Mouse (Mus musculus) kidney, postnatal 25 days (tissue): ENCODE results near the gene Slc3a2.

Experiments used
- DNase-seq, 2 experiments: peaks; one replicate each; pipeline ENCODE4 v3.0.0; 2021; ENCODE audit warnings: mixed read lengths in 2 of 2

Gene Slc3a2

DNA sequence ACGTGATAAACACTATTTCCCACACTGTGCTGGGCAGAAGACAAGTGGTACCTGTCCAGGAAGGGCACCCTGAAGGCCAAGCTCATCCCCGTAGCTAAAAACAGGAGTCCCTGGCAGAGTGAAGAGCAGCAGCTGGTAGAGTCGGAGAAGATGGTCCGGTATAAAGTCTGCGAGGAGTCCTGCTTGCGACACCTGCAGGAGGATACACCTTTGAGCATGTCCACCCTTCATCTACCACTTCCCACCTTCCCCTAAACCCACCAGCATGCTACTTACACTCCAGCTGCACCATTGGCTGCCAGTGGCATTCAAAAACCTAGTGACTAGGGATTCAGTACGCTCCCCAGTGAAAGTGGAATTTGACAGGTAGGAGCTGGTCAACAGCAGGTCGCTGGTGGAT is 14.2 kb downstream of the Slc3a2 start:
- DNase-seq, result no peak

DNA sequence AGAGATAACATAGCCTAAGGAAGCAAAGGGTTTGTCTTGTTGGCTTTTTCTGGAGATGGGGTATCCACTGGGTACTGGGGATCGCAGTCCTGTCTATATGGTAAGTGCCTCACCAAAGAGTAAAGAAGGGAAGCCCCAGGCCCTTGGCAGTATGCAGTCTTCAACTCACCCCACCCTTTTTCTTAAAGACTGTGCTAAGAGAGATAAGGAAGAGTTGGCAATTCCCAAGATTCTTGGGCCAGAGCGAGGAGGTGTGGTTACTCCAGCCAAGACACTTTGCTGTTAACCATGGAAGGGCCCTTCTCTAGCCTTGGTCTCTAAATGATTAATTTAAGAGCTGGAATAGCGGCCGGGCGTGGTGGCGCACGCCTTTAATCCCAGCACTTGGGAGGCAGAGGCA is 16.2 kb downstream of the Slc3a2 start:
- no peak for DNase-seq

DNA sequence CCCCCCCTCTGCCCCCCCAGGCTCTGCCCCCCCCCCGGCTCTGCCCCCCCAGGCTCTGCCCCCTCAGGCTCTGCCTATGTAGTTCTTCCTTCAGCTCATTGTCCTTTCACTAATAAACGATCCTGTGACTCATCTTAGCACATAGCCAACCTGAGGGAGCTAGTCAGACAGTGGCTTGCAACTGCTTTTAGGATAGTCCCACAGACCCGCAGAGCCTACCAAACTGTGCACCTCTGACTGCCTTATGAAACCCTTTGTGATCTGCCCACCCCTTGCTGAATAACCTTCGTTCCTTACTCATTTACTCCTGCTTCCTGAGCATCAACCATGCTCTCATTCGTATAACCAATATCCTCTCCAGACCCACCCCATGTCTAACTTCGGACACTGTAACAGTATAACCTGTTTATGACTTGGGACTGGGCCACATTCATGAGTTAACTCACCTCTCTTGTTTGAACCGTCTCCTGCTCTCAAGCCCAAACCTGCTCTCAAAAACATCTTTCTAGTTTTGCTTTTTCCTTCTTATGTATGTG is 17.0 kb downstream of the Slc3a2 start:
- no peak for DNase-seq

DNA sequence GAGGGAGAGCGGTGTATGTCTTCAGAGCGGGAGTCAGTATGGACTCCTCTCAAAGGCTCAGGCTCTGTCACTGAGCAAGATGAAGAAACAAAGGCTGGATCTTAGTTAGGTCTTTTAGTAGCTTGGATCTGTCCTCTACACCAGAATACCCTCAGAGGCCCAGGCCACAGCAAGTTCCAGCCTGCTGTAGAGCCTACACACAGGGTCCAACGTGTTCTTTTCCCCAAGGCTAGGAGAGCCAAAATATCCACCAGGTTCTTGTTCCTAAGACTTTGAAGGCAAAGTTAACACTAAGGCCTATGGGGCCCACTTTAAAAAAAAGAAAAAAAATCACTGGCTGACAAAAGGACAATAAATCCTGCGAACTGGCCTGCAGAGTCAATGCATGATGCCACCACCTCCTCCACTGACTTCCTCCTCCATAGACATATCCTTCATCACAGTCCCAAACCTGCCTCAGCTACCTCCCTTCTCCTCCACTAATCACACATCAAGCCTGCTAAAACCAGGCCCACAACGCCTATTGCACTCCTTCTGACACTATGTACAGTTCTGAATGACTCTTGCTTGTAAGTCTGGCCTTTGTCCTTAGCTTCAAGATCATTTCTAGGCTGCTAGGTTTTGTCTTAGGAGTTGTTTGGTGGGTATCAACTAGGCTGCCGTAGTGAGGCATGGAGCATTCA is 18.0 kb downstream of the Slc3a2 start:
- no peak for DNase-seq

DNA sequence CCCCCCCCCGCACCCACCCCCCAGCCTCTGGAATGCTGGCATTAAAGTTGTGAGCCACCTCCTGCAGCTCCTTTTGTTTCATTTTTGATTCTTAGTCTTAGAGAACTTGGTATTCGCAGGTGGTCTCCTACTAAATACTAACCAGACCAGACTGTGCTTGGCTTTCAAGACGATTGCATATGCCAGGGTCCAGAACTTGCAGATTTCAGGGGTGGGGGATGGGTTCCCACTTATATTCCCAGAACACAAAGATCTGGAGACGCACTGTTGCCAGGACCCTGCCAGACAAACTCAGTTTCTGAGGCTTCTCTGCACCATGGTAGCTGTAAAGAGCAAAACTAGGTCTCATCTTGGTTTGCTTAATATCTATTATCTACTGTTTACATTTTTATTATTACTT is 19.6 kb downstream of the Slc3a2 start:
- no peak for DNase-seq

DNA sequence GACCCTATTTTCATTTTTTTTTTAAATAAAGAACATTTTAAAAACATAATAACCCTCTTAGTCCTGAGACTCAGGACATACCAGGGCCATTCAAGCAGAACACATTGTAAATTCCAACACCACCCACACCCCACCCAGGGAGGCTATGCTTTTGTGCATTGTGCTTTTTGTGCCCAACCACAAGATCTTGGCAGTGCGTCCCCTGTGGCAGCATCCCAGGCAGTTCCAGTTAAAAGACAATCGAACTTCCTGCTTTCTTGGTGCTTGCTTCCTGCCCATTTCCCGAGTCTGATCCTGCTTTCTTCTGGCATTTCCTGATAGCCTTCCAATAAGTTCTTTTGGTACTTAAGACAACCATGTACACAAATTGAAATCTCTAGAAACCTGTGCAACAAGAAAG is 20.7 kb downstream of the Slc3a2 start:
- peak; percentile 69 to 84 for DNase-seq

DNA sequence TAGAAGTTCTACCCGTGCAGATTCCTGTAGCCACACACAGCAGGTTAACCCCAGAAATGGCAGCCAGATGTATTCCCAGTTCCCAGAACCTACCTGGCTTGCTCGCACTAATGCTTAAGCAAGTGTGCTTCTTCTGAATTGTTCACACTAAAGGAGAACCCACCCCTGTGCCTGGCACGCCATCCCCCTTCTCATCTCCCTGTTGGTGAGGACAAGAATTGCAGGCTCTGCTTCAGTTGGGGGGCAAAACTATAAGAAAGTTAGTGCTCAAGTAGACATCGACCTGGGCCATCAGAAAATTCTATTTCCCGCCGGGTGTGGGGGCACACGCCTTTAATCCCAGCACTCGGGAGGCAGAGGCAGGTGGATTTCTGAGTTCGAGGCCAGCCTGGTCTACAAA is 23.5 kb downstream of the Slc3a2 start:
- no peak for DNase-seq

DNA sequence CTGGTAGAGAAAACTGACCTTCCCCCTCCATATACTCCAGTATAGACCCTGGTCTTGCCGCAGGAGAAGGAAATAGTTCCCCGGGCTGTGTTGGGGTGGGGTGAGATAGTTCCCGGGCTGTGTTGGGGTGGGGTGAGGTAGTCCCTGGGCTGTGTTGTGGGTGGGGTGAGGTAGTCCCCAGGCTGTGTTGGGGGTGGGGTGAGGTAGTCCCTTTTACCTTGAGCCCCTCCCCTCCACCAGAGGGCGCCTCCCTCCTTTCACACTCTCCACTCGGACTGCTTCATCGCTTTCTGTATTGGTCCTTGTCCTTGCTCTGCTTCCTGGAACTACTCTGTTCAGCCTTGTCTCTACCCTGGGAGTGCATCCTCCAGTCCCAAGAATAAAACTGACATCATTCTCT is 27.8 kb downstream of the Slc3a2 start:
- DNase-seq, result peak; percentile 80 to 83

DNA sequence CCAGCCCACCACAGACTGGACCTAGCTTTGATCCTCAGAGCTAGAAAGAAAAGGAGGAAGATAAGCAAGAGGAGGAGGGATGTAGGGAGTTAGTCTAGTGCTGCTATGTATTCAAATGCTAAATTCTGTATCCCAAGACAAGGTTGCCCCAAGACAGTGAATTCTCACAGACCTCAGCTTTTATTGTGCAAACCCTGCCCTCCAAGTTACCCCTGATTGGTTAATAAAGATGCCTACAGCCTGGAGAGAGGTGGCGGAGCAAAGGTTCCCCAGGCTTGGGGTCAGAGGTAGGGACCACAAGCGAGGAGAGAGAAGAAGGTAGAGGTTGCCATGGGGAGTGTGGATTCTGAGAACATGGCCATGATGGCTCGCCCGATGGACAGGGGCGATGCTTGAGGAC is 30.4 kb downstream of the Slc3a2 start:
- DNase-seq, result no peak

DNA sequence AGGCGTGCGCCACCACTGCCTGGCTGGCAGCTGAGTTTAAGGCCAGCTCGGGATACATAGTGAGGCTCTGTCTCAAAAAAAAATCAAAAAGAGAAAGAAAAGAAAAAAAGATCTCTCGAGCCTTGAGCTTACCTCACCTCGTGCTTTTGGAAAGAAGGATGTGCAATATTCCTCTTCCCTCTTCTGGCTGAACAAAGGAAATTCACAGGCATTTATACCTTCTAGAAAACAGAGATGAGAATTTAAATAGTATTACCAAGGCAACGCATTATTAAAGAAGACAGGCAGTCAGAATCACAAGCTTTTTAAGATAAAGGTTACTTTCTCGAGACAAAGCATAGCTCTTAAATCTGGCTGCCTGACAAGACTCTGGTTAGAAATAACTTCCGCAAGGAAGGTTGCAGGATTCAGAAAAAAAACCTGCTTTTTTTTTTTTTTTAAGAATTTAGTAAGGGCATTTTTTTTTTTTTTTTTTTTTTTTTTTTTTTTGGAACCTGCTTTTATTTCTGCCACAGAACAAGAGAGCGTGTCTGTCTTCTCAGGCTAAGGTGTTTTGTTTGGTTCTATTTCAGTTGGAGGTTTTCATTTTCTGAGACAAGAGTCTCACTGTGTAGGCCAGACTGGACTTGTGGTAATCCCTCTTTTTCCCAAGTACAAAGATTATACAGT is 31.2 kb downstream of the Slc3a2 start:
- no peak for DNase-seq

DNA sequence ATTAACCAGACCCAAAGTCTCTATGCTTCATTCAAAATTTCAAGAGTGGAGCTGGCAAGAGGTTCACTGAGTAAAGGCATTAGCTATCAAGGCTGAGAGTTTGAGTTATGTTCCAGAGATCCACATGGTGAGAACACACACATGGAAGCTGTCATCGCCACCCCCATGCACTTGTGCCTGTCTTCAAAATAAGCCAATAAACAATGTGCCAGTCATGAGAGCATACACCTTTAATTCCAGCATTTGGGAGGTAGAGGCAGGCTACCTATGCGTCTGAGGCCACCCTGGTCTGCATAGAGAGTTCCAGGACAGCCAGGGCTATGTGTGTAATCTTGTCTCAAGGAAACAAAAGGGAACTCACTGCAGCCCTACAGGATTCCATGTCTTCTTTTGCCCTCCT is 39.5 kb downstream of the Slc3a2 start:
- DNase-seq, result no peak

DNA sequence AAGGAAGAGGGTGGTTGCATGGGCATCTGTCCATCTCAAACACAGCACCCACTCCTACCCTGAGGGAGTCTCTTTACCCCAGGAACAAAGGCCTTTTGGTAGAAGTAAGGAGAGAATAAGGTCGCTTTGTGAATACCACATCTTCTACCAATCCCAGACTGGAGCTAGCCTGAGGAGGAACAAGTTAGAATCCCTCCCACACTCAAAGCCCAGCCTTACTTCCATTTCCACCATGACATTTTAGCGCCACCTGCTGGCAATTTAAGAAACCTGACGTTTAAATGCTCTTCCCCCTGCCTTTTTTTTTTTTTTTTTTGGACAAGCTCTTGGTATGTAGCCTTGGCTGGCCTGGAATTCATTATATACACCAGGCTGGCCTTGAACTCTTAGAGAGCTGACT is 40.2 kb downstream of the Slc3a2 start:
- peak; percentile 76 to 84 for DNase-seq

DNA sequence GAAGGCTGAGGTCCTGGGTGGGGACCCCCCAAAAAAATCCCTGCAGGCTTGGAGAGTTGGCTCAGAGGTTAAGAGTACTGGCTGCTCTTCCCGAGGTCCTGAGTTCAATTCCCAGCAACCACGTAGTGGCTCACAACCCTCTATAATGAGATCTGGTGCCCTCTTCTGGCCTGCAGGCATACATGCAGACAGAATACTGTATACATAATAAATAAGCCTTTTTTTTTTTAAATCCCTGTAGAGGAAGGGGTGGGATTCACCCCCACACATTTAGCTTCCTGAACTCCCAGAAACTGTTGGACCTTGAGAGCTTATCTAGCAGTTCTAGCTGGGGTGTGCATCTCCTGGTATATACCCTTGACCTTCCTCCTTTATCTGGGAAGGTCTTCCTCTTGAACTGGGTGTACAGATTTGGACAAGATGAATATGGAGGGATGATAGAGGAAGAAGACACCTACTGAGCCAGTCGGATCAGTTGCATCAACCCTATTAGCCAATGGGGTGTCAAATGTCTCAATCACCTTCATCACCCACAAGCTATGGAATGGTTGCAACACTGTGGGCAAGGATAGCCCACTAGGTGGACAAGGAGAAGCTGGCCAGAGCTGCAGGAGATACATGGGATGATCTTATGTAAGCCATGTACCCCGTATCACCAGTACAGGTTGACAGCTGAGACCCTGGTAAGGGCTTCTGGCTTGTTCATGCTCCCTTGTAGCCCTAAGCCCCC is 41.4 kb downstream of the Slc3a2 start:
- DNase-seq, result no peak

DNA sequence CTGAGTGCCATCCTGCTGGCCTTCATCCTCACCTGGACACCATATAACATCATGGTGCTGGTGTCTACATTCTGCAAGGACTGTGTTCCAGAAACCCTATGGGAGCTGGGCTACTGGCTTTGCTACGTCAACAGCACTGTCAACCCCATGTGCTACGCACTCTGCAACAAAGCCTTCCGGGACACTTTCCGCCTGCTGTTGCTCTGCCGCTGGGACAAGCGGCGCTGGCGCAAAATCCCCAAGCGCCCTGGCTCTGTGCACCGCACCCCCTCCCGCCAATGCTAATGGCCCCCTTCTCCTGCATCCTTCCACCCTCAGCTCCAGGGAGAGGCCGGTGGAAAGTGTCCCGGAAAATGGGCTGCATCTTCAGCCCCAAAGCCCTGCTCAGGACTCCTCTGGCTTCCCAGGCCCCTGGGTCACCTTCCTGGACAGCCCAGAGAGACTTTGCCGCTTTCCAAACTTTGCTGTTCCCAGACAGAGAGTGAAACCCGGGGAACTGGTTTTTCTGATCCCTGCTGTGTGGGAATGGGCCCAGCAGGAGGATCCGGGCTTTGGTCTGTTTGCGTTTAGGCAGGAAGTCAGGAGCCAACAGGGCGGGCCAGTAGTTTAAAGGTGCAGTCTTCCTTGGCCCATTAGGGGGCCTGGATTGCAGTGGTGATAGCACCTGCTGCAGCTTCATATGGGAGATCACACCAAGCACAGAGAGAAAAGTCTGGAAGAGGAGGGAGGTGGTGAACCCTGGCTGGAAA is 44.0 kb downstream of the Slc3a2 start:
- DNase-seq, result peak; percentile 39 to 68

DNA sequence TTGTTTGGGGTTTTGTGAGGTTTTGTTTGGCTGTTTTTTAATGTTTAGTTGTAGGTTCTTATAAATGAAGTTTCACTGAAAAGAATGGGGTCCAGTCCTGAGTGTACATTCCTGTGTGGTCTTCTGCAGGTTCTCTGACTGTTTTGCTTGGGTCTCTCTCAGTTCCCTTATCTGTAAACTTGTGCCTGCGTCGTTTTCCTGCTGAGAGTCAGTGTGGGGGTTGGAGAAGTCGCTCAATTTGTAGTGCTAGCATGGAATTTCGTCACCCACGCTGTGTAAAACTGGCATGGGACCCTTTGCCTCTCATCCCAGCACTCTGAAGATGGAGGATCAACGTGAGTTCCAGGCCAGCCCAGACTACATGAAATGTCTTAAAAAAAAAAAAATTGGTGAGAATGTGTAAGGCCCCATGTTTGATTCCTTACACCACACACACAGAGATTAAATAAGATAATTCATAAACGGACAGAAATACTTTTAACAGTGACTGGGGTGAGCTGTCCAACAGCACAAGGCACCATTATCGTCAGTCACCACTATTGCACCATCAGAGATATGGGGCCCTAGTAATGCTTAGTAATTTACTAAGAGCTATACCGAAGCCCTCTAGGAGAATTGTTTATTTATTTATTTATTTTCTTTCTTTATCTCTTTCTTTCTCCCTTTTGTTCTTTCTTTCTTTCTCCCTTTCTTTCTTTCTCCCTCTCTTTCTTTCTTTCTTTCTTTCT is 49.7 kb downstream of the Slc3a2 start:
- no peak for DNase-seq

DNA sequence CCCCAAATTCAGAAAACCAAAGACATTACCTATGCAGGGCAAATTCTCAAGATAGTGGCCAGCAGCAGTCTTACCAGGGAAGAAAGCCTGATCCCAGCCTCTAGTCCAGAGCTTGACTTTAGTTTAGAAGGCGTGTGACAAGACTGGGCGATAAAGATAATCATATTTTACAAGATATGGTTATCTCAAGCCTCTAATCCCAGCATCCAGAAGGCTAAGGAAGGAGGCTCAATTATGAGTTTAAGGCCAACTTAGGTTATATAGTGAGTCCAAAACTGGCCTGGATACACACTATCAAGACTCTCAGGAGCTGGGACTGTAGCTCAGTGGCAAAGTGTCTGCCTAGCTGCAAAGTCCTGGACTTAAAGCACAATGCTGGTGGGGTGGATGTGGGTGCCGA is 50.3 kb downstream of the Slc3a2 start:
- no peak for DNase-seq

DNA sequence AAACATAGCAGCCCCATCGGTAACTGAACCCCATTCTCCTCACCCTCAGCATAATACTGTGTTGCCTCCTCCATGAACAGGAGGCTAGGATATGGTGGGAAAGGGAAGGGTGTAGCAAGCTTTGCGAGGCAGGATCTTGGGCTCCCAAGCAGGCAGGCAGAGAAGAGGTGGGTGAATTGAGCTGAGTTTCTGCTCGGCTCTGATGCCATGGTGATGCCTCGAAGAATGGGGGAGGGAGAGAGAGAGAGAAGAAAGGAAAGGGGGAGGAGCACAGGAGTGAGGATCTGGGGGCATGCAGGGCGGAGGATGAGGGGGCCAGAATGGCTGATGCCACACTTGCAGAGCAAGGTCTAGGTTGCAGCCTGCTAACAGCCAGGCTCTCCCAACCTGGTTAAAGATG is 57.4 kb downstream of the Slc3a2 start:
- DNase-seq, result no peak

DNA sequence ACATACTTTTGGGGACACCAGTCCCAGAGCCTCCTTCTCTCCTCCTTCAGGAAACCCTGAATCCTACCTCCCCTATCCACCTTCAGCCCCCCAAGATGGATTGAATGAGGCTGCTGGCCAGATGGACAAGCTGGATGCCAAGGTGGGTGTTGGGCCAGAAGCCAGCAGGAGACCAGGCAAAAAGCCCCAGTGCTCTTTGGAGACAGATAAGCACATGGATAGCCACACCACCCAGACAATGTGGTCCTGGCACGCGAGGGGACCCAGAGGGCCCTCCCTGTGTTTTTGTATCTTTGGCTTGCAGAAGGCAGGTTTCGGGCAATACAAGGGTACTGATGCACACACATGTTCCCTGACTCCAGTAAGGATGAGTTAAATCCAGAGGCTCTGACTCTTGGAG is 58.3 kb downstream of the Slc3a2 start:
- DNase-seq, result no peak

DNA sequence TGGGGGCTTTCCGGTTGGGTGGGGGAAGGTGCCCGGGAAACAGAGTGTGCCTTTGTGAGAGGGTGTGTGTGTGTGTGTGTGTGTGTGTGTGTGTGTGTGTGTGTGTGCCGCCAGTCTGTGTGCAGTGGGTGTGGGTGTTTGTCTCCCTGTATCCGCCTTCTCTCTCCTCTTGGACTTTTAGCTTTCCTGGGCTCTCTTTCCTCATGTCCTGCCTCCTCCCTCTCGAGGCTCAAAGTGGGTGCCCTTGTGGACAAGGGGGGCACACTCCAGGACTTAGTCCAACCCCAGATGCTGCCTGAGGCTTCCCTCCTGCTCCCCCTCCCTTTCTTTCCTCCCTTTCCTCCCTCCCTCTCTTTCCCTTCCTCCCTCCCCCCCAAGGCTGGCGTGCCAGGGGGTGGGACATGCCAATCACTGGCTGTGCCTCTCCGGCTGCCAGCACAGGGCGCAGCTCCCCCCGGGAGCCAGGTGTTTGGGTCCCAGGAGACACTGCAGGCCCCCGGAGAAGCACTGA is 59.2 kb downstream of the Slc3a2 start:
- no peak for DNase-seq

DNA sequence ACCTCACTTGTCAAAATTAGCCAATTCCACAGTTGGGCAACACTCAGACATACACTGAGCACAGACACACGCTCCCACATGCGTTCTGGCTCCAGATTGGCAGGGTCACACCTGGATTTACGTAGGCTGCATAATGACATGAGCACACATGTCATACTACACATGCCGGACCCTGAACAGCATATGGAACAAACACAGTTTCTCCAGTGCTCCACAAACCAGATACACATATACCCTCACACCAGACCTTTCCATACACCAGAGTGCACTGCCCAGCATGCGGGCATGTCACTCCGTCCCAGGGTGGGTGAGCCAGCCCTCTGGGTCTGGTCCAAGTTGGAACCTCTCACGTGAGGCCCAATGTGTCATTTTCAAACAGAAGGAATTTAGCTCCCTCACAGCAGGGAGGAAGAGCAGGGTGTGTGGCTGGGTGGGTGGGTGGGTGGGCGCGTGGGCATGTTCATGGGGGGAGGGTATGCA is 59.8 kb downstream of the Slc3a2 start, which contains the start of gene Chrm1:
TSS of gene Chrm1 (plus strand) at position 430 of the 480 bp plus-strand sequence.
- no peak for DNase-seq

DNA sequence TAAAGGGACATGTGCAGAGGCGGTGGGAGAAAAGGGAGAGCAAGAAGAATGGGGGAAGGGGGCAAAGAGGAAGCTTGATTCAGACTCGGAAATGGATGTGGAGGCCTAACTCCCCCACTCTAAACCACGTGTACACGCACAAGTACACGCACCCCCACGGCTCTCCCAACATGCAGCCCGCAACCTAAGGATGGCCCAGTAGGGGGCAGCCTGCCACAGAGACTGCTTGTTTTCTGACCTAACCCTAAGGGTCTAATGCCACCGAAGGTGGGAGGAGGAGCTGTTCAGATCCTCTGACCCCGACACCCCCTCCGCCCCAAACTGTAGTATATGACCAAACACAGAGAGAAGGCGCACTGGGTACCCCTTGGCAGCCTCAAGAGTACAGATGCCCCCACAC is 60.8 kb downstream of the Slc3a2 start:
- DNase-seq, result peak; percentile 68 to 70

DNA sequence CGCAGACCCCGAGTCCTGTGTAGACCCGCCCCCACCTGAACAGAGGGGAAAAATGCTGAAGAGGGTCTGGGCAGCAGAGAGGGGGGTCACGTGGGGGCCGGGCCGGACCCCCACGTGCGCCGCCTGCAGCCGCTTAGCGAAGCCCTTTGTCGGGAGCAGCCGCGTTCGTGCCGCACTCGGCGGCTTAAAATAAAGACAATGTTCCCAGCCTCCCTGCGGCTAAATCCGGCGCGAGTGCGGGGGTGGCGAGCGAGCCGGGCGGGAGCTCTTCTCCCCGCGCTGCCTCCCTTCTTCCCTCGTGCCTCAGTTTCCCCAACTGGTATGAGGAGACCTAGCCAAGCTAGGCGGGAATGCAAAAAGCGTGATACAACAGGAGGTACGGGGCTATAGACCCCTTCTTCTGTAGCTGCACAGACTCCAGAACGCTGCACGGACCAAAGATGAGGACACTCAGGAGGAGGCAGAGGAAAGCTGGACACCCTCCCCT is 61.3 kb downstream of the Slc3a2 start:
- no peak for DNase-seq
